In genomic region chr11:62846961-62847654, GRCm38 (mm10) we compare ENCODE assay signal across 8 mouse cellular contexts. TPM values are rescaled to one million over a fixed set of nuclear protein-coding genes. Genes with fewer than 3 reads are reported as not detected.
DNase-seq lines count a peak whose midpoint lies in the region; ATAC-seq lines count a peak whose summit lies in the region.

Gene Fbxw10 (plus strand): TSS chr11:62847069.

- peaks cover 14% of the 10 kb centered on the region; the same call in 1 of the 2 replicates for H3K27me3 ChIP-seq in embryonic facial prominence, embryonic 10.5 days (replicated peaks; ENCODE audit: low read depth, poor library complexity, severe bottlenecking)
- peaks cover 5% of the 10 kb centered on the region; the same call in 1 of the 2 replicates for H3K27me3 ChIP-seq in hindbrain, embryonic 10.5 days (ENCODE audit: insufficient read depth, poor library complexity, severe bottlenecking)
- H3K27me3 ChIP-seq in midbrain, embryonic 13.5 days: no peaks in the 10 kb centered on the region

- H3K9me3 ChIP-seq in embryonic facial prominence, embryonic 10.5 days: no peaks in the 10 kb centered on the region
- H3K9me3 ChIP-seq in hindbrain, embryonic 10.5 days: no peaks in the 10 kb centered on the region
- H3K9me3 ChIP-seq in midbrain, embryonic 13.5 days: no peaks in the 10 kb centered on the region

- H3K4me2 ChIP-seq in midbrain, embryonic 13.5 days (replicated peaks): peak within 1 kb of the TSS; percentile 39

- intact Hi-C loops in left cerebral cortex, postnatal 14 days (cut with DNase I): no loop called here

- no peaks in the 10 kb centered on the region for H3K36me3 ChIP-seq in embryonic facial prominence, embryonic 10.5 days (replicated peaks)
- H3K36me3 ChIP-seq in hindbrain, embryonic 10.5 days: no peaks in the 10 kb centered on the region
- no peaks in the 10 kb centered on the region for H3K36me3 ChIP-seq in midbrain, embryonic 13.5 days

- no peak for ATAC-seq in midbrain, embryonic 13.5 days

- 18% methylated on average over 12 of the region's 12 CpGs for WGBS in embryonic facial prominence, embryonic 10.5 days
- 28% methylated on average over 12 of the region's 12 CpGs for WGBS in hindbrain, embryonic 10.5 days
- 30% methylated on average over 12 of the region's 12 CpGs for WGBS in midbrain, embryonic 13.5 days

- H3K4me3 ChIP-seq in embryonic facial prominence, embryonic 10.5 days: peak within 1 kb of the TSS; percentile 42; the same call in 1 of the 2 replicates
- H3K4me3 ChIP-seq in hindbrain, embryonic 10.5 days: peak within 1 kb of the TSS; percentile 40
- H3K4me3 ChIP-seq in midbrain, embryonic 13.5 days (replicated peaks): 0 out of 2 replicates have a peak within 1 kb of the TSS, but pooled peaks have one; percentile 12

- peak within 1 kb of the TSS; percentile 76 for H3K27ac ChIP-seq in embryonic facial prominence, embryonic 10.5 days (replicated peaks)
- peak within 1 kb of the TSS; percentile 81 for H3K27ac ChIP-seq in hindbrain, embryonic 10.5 days
- no peak within 1 kb of the TSS for H3K27ac ChIP-seq in midbrain, embryonic 13.5 days

- H3K4me1 ChIP-seq in embryonic facial prominence, embryonic 10.5 days: peaks cover 24% of the 10 kb centered on the region
- H3K4me1 ChIP-seq in hindbrain, embryonic 10.5 days (replicated peaks): peaks cover 22% of the 10 kb centered on the region
- H3K4me1 ChIP-seq in midbrain, embryonic 13.5 days (replicated peaks): peaks cover 4% of the 10 kb centered on the region; the same call in 1 of the 2 replicates

- peak; percentile 17 to 20 for DNase-seq in spleen, postnatal 10 days (ENCODE audit: low spot score in 2 of 2)
- no peak for DNase-seq in spleen, postnatal 4 days (ENCODE audit: low spot score in 2 of 2)
- peak; percentile 19 for DNase-seq in embryonic facial prominence, embryonic 10.5 days (ENCODE audit: low spot score)
- peak; percentile 18 for DNase-seq in hindbrain, embryonic 10.5 days (ENCODE audit: low spot score)
- peak; percentile 25 to 50 for DNase-seq in left cerebral cortex, postnatal 14 days (ENCODE audit: low spot score in 2 of 2)
- DNase-seq in thymus, postnatal 4 days: peak; percentile 27
- DNase-seq in adrenal gland, postnatal 25 days: no peak

- no peak within 1 kb of the TSS for H3K9ac ChIP-seq in midbrain, embryonic 13.5 days (replicated peaks)

RNA-seq across cellular contexts. Expression of gene Fbxw10, which starts in this region (rescaled TPM):
- polyA plus RNA-seq in embryonic facial prominence, embryonic 10.5 days (2016; fragmentation: Nextera tagmentation; extraction: Ambion mirVana): 0.40 and 0.81 TPM in 2 replicates
- 0.36 and 0.41 TPM in 2 replicates for polyA plus RNA-seq in hindbrain, embryonic 10.5 days (2016; fragmentation: Nextera tagmentation; extraction: Ambion mirVana)
- under 1 TPM; 0.53 to 0.64 TPM for total RNA-seq in left cerebral cortex, postnatal 14 days (2021)
- 0.22 and 0.24 TPM in 2 replicates for polyA plus RNA-seq in midbrain, embryonic 13.5 days (2015; fragmentation: Nextera tagmentation; extraction: Ambion mirVana)
- 1.1 and 2.4 TPM in 2 replicates for total RNA-seq in adrenal gland, postnatal 25 days (2021)

Comparison
In these comparisons a context has a peak if more than half of its experiments do, and no peak if none do; other contexts are left out.
1. DNase-seq: peak in spleen, postnatal 10 days (2 of 2) and thymus, postnatal 4 days (single experiment); none in spleen, postnatal 4 days (0 of 2) and adrenal gland, postnatal 25 days (single experiment).
2. Peak in DNase-seq, H3K4me3 ChIP-seq and H3K27ac ChIP-seq in embryonic facial prominence, embryonic 10.5 days; RNA of the gene not detected or under 1 TPM.
3. Peak in DNase-seq, H3K4me3 ChIP-seq and H3K27ac ChIP-seq in hindbrain, embryonic 10.5 days; RNA of the gene not detected or under 1 TPM.
4. Peak in DNase-seq in left cerebral cortex, postnatal 14 days; RNA of the gene not detected or under 1 TPM.
5. Peak in every context shown above with its lines, with median percentiles within 50 percentile points of each other: H3K4me3 ChIP-seq.